8 mouse cellular contexts compared by ENCODE assay signal in genomic region chr8:119661081-119661480, GRCm38 (mm10). TPM values are rescaled to one million over a fixed set of nuclear protein-coding genes. Genes with fewer than 3 reads are reported as not detected.
DNase-seq lines count a peak whose midpoint lies in the region; ATAC-seq and TF ChIP-seq lines count a peak whose summit lies in the region.

No protein-coding gene starts in this region.

- peak; percentile 39; the same call in 1 of the 2 replicates for ATAC-seq in embryonic facial prominence, embryonic 11.5 days (replicated peaks; ENCODE audit: insufficient number of reproducible peaks, low FRiP score, low TSS enrichment, low read depth)
- ATAC-seq in heart, embryonic 16.5 days (replicated peaks; ENCODE audit: extremely low read depth, insufficient read depth, low FRiP score) = peak; percentile 63
- peak; percentile 69 for ATAC-seq in kidney, postnatal 0 days (replicated peaks; ENCODE audit: low FRiP score, low read depth)
- ATAC-seq in CD4-positive, CD25-positive, alpha-beta regulatory T cell, adult 4 months = no peak

- H3K27me3 ChIP-seq in embryonic facial prominence, embryonic 11.5 days (ENCODE audit: control insufficient read depth, insufficient read depth, low read length) = no peaks in the 10 kb centered on the region
- H3K27me3 ChIP-seq in heart, embryonic 16.5 days (ENCODE audit: control insufficient read depth, insufficient read depth, low read length) = no peaks in the 10 kb centered on the region
- H3K27me3 ChIP-seq in kidney, postnatal 0 days (ENCODE audit: insufficient read depth, low read length) = no peaks in the 10 kb centered on the region

- WGBS in embryonic facial prominence, embryonic 11.5 days = 1% methylated on average over 9 of the region's 9 CpGs
- 6% methylated on average over 9 of the region's 9 CpGs for WGBS in heart, embryonic 16.5 days
- 13% methylated on average over 9 of the region's 9 CpGs for WGBS in kidney, postnatal 0 days

- H3K27ac ChIP-seq in embryonic facial prominence, embryonic 11.5 days (replicated peaks; ENCODE audit: low read depth, low read length) = no peak overlapping the region
- H3K27ac ChIP-seq in heart, embryonic 16.5 days (ENCODE audit: low read length) = no peak overlapping the region; the same call in 1 of the 2 replicates
- 0 out of 2 replicates have a peak overlapping the region, but pooled peaks have one; percentile 43 for H3K27ac ChIP-seq in kidney, postnatal 0 days

- no peak for TF ChIP-seq CTCF in kidney, postnatal 0 days (IDR thresholded peaks at IDR 0.05; ENCODE audit: low read depth)

- no peaks in the 10 kb centered on the region for H3K9me3 ChIP-seq in embryonic facial prominence, embryonic 11.5 days (replicated peaks; ENCODE audit: control insufficient read depth, low read length)
- H3K9me3 ChIP-seq in heart, embryonic 16.5 days (replicated peaks; ENCODE audit: control insufficient read depth, low read length) = peaks cover 3% of the 10 kb centered on the region; the same call in 1 of the 2 replicates
- no peaks in the 10 kb centered on the region for H3K9me3 ChIP-seq in kidney, postnatal 0 days (replicated peaks; ENCODE audit: low read length)

- DNase-seq in right cerebral cortex, postnatal 10 days (ENCODE audit: low spot score in 2 of 2) = peak; percentile 42 to 43
- DNase-seq in right cerebral cortex, adult 18-20 months = no peak
- DNase-seq in embryonic facial prominence, embryonic 11.5 days (ENCODE audit: low spot score) = peak; percentile 64
- peak; percentile 77 for DNase-seq in kidney, postnatal 0 days (ENCODE audit: low spot score)
- peak; percentile 80 to 86 for DNase-seq in lung, postnatal 4 days
- no peak for DNase-seq in natural killer cell, adult 2 months (ENCODE audit: low spot score in 2 of 2)

- H3K36me3 ChIP-seq in embryonic facial prominence, embryonic 11.5 days (replicated peaks; ENCODE audit: control insufficient read depth, insufficient read depth, low read depth, low read length) = no peaks in the 10 kb centered on the region
- no peaks in the 10 kb centered on the region for H3K36me3 ChIP-seq in heart, embryonic 16.5 days (ENCODE audit: control insufficient read depth, insufficient read depth)
- H3K36me3 ChIP-seq in kidney, postnatal 0 days (ENCODE audit: insufficient read depth, low read length) = no peaks in the 10 kb centered on the region

- H3K4me2 ChIP-seq in embryonic facial prominence, embryonic 11.5 days (ENCODE audit: low read depth, low read length) = no peak overlapping the region
- H3K4me2 ChIP-seq in heart, embryonic 16.5 days (ENCODE audit: low read depth, low read length) = no peak overlapping the region
- H3K4me2 ChIP-seq in kidney, postnatal 0 days (ENCODE audit: low read length) = no peak overlapping the region

- peak overlapping the region; percentile 37; the same call in 1 of the 2 replicates for H3K9ac ChIP-seq in embryonic facial prominence, embryonic 11.5 days (replicated peaks; ENCODE audit: low read length)
- no peak overlapping the region for H3K9ac ChIP-seq in heart, embryonic 16.5 days (ENCODE audit: low read length)
- no peak overlapping the region for H3K9ac ChIP-seq in kidney, postnatal 0 days (ENCODE audit: low read depth, low read length)

- H3K4me1 ChIP-seq in embryonic facial prominence, embryonic 11.5 days (ENCODE audit: control insufficient read depth, insufficient read depth, low read length) = peaks cover 7% of the 10 kb centered on the region; the same call in 1 of the 2 replicates
- H3K4me1 ChIP-seq in heart, embryonic 16.5 days (ENCODE audit: control insufficient read depth, insufficient read depth, low read length) = peaks cover 20% of the 10 kb centered on the region
- peaks cover 16% of the 10 kb centered on the region; the same call in 1 of the 2 replicates for H3K4me1 ChIP-seq in kidney, postnatal 0 days (replicated peaks; ENCODE audit: insufficient read depth, low read length)

- H3K4me3 ChIP-seq in embryonic facial prominence, embryonic 11.5 days (ENCODE audit: low read depth, low read length) = no peak overlapping the region
- no peak overlapping the region for H3K4me3 ChIP-seq in heart, embryonic 16.5 days (ENCODE audit: low read length)
- H3K4me3 ChIP-seq in kidney, postnatal 0 days (replicated peaks; ENCODE audit: low read depth, low read length) = no peak overlapping the region

RNA-seq across cellular contexts. Expression of gene Wfdc1, which starts 5.1 kb away (rescaled TPM):
- 5.7 and 14.3 TPM in 2 replicates for polyA plus RNA-seq in embryonic facial prominence, embryonic 11.5 days (2014; fragmentation: Nextera tagmentation; extraction: Ambion mirVana)
- polyA plus RNA-seq in heart, embryonic 16.5 days (2015; fragmentation: Nextera tagmentation; extraction: Ambion mirVana) = 6.4 and 7.5 TPM in 2 replicates
- 6.2 and 6.9 TPM in 2 replicates for polyA plus RNA-seq in kidney, postnatal 0 days (2015; fragmentation: Nextera tagmentation; extraction: Ambion mirVana)
- not detected for polyA plus RNA-seq in CD4-positive, CD25-positive, alpha-beta regulatory T cell, adult 4 months (2017; shearing (Covaris generic))

RNA-seq across cellular contexts. Expression of gene Kcng4, which starts 25.6 kb away (rescaled TPM):
- polyA plus RNA-seq in embryonic facial prominence, embryonic 11.5 days (2014; fragmentation: Nextera tagmentation; extraction: Ambion mirVana) = 0.15 TPM in 1 of 2 replicates, not detected in the other
- polyA plus RNA-seq in heart, embryonic 16.5 days (2015; fragmentation: Nextera tagmentation; extraction: Ambion mirVana) = 0.04 TPM in 1 of 2 replicates, not detected in the other
- polyA plus RNA-seq in kidney, postnatal 0 days (2015; fragmentation: Nextera tagmentation; extraction: Ambion mirVana) = 0.14 and 0.28 TPM in 2 replicates
- not detected for polyA plus RNA-seq in CD4-positive, CD25-positive, alpha-beta regulatory T cell, adult 4 months (2017; shearing (Covaris generic))

RNA-seq across cellular contexts. Expression of gene Atp2c2, which starts 38.7 kb away (rescaled TPM):
- 1.1 and 1.3 TPM in 2 replicates for polyA plus RNA-seq in embryonic facial prominence, embryonic 11.5 days (2014; fragmentation: Nextera tagmentation; extraction: Ambion mirVana)
- 0.26 and 0.69 TPM in 2 replicates for polyA plus RNA-seq in heart, embryonic 16.5 days (2015; fragmentation: Nextera tagmentation; extraction: Ambion mirVana)
- 1.3 and 1.6 TPM in 2 replicates for polyA plus RNA-seq in kidney, postnatal 0 days (2015; fragmentation: Nextera tagmentation; extraction: Ambion mirVana)
- under 1 TPM in 1 of 2 experiments, not detected in 1; 0.18 TPM for polyA plus RNA-seq in CD4-positive, CD25-positive, alpha-beta regulatory T cell, adult 4 months (2017; shearing (Covaris generic))

RNA-seq across cellular contexts. Expression of gene Adad2, which starts 48.5 kb away (rescaled TPM):
- polyA plus RNA-seq in embryonic facial prominence, embryonic 11.5 days (2014; fragmentation: Nextera tagmentation; extraction: Ambion mirVana) = 0.17 TPM in 1 of 2 replicates, not detected in the other
- polyA plus RNA-seq in heart, embryonic 16.5 days (2015; fragmentation: Nextera tagmentation; extraction: Ambion mirVana) = 0.07 TPM in 1 of 2 replicates, not detected in the other
- not detected in 2 replicates for polyA plus RNA-seq in kidney, postnatal 0 days (2015; fragmentation: Nextera tagmentation; extraction: Ambion mirVana)
- not detected for polyA plus RNA-seq in CD4-positive, CD25-positive, alpha-beta regulatory T cell, adult 4 months (2017; shearing (Covaris generic))

RNA-seq across cellular contexts. Expression of gene Taf1c, which starts 56.1 kb away (rescaled TPM):
- polyA plus RNA-seq in embryonic facial prominence, embryonic 11.5 days (2014; fragmentation: Nextera tagmentation; extraction: Ambion mirVana) = 10.3 and 11.0 TPM in 2 replicates
- polyA plus RNA-seq in heart, embryonic 16.5 days (2015; fragmentation: Nextera tagmentation; extraction: Ambion mirVana) = 8.5 and 9.4 TPM in 2 replicates
- 8.3 and 8.7 TPM in 2 replicates for polyA plus RNA-seq in kidney, postnatal 0 days (2015; fragmentation: Nextera tagmentation; extraction: Ambion mirVana)
- polyA plus RNA-seq in CD4-positive, CD25-positive, alpha-beta regulatory T cell, adult 4 months (2017; shearing (Covaris generic)) = 10 to 100 TPM; 13.3 to 17.1 TPM

Comparison
In these comparisons a context has a peak if more than half of its experiments do, and no peak if none do; other contexts are left out.
1. DNase-seq: peak in right cerebral cortex, postnatal 10 days (2 of 2), embryonic facial prominence, embryonic 11.5 days (single experiment), kidney, postnatal 0 days (single experiment) and lung, postnatal 4 days (2 of 2); none in right cerebral cortex, adult 18-20 months (single experiment) and natural killer cell, adult 2 months (0 of 2).